Mouse (Mus musculus) erythroblast, embryonic 14.5 days (primary cell): ENCODE data around the gene Alk.

Experiments
- GATA1 ChIP-seq: IDR thresholded peaks from 2 replicates; pipeline ENCODE4 v1.6.1; 2012; ENCODE audit warnings: low read length, inconsistent platforms, mixed read lengths
- TAL1 ChIP-seq: IDR thresholded peaks from 3 replicates; pipeline ENCODE4 v1.6.1; 2012; ENCODE audit warnings: low read length, inconsistent platforms, mixed read lengths

DNA sequence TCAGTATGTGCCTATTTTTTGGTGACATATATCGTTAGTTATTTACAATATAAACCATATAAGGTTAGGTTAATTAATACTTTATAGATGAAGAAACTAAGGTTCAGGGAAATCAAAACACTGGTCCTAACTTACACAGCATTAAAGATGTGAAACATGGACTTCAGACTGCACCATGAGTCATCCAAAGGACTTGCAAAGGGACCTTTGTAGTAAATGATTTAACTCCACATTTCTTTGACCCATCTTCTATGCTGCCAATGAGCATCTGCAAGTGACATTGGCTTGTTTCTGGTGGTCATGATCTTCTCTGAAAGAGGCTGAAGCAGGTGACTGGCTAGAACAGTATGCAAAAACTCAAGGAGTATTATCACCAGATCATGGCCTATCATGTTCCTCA is 482.8 kb downstream of the Alk start:
- TF ChIP-seq GATA1 (no peak), TAL1 (no peak)
